Mouse (Mus musculus): ENCODE results near the gene Lipe. TPM values are rescaled to one million over a fixed set of nuclear protein-coding genes. Genes with fewer than 3 reads are reported as not detected.
"Not testable (repeated sequence)": the region's sequence is repeated elsewhere in the genome, so short reads cannot be mapped to it uniquely, and the experiment has no call there.

Lipe gene
- total RNA-seq (2021): 1 to 10 TPM; 5.4 to 6.4 TPM

GRCm38 (mm10) chr7:25398610-25399009 lies at the start of gene Lipe:
Gene Lipe, minus strand, starts transcription at chr7:25398710.
- DNase-seq (ENCODE audit: low spot score in 2 of 2): no peak
- intact Hi-C loops (cut with DNase I): loop anchor here (5.0 kb wide), 1 partner anchor 161 kb away; the partner anchor contains the start of gene Gsk3a

- intact Hi-C loops (cut with DNase I): no loop called here
- DNase-seq (ENCODE audit: low spot score in 2 of 2): no peak
Observed at GRCm38 (mm10) chr7:25440816-25441153, 42.3 kb upstream of the Lipe start.

DNA sequence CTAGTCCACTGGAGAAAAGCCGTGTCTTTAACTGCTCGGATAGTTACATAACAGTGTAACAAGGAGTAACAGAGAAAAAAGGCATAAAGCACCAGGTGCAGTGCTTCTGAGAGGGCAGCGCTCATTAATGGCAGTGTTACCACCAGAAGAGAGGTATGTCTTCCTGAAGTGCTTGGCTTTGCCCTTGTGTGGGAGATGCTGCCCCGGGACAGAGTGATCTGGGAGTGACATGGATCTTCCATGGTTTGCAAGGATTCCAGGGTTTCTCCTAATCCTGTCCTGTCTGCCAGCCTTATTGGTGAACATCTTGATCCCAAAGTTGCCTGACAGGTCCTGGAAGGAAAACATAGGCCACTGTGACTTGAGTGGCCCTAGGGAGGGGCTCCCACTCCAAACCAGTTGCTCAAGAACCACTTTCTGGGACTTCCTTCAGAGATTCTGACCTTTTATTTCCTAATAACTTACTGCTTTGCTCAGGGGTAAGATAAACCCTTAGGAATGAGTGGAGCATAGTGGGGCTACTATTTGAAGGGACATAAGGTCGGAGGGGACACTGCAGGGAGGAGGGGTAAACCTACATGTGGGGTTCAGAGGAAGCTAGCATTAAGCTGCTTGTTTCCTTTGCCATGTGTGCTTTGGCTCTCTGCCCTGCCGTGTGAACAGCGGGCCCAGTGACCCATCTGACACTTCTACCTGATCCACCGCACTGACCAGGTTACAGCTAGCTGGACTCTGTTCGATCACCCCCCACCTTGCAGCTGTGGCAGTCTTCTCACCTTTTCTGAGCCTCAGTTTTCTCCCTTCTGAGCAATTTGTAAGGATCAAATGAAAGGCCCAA lies 41.7 kb upstream of the Lipe start:
- intact Hi-C loops (cut with DNase I): no loop called here
- DNase-seq (ENCODE audit: low spot score in 2 of 2): no peak

GRCm38 (mm10) chr7:25439124-25439822 lies 40.8 kb upstream of the Lipe start:
- intact Hi-C loops (cut with DNase I): no loop called here

DNA sequence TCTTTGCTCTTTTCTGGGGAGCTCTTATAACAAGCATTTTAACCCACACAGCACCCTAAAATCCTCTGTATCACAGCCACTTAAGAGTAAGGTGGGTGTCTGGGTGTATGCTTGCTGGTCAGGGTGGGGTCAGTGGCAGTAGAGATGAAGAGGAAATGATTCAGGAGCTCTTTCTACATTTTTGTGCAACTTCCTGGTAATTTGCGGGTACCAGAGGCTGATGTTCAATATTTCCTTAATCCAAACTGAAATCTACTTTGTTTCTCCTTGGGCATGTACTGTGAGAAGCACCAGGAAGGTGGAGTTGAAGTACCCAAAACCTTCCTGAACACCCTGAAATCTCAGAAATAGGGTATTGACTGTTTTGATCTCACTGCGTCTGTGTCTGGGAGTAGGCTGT lies 38.2 kb upstream of the Lipe start:
- DNase-seq (ENCODE audit: low spot score in 2 of 2): no peak
- intact Hi-C loops (cut with DNase I): no loop called here

More at GRCm38 (mm10) chr7:25439124-25439822, 40.8 kb upstream of the Lipe start:
- DNase-seq (ENCODE audit: low spot score in 2 of 2): no peak

DNA sequence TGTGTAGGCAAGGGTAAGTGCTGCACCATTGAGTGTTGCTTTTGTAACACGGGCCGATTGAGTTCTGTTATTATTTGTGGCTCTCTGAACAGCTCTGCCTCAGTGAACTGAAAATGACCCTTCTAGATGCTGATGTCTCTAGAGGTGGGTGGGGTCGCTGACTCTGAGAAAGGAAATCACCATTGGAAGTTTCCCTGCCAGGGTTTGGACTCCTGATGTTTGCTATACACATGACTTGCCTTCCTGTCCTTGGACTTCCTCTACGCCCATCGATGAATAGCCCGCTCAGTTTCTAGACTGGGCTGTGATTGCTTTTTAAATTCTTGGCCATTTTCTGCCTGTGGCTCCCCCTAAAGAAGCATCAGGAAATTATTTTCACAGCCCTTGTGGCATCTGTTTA lies 37.7 kb upstream of the Lipe start:
- intact Hi-C loops (cut with DNase I): no loop called here
- DNase-seq (ENCODE audit: low spot score in 2 of 2): no peak

DNA sequence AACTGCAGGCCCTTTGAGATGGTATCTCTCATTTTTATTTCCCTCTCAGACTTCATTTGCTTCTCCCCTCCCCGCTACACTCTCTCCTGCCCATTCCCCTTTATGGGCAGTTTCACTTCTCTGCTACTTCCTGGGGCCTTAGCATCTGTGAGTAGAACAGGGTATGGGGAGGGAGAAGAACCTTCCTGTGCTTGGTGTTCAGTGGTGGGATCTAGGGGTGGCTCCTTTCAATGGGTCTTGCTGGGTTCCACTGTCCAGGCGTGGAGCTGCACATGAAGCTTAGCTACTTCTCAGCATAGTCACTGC lies 37.0 kb upstream of the Lipe start:
- intact Hi-C loops (cut with DNase I): no loop called here
- no peak for DNase-seq (ENCODE audit: low spot score in 2 of 2)

GRCm38 (mm10) chr7:25434654-25435545 lies 36.4 kb upstream of the Lipe start:
- DNase-seq (ENCODE audit: low spot score in 2 of 2): no peak
- intact Hi-C loops (cut with DNase I): no loop called here

DNA sequence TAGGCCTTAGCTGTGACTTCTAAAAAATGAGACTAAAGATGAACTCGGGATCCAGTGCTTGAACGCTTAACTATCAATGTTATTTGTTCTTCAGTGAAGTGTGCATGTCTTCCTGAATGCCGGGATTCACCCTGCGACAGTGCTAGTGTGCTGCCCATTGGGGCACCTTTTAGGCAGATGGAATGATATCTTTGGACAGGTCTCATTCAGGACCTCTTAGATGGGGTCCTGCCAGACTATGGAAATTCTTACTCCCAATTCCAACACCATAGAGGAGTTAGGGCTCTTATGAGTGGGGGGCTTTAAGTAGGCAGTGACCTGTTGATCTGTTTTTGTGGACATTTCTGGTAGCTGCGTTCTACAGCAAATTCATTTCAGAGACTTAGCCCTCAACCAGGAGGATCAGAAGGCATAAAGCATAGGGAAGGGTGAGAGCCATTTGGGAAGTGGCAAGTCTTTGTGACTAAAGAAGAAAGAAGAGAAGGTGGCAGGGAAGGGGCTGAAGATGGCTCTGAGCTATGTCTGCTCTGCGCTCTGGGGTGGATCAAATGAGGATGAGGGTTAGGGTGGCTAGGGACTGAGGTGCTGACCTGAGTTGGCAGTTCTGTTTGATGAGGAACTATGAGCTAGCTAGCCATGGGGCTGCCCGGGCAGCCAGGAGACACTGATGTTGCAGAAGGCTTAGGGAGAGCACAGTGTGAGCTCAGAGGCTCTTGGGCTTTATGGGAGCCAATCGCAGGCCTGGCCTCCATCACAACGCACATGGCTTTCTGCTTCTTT lies 35.5 kb upstream of the Lipe start:
- no peak for DNase-seq (ENCODE audit: low spot score in 2 of 2)
- intact Hi-C loops (cut with DNase I): no loop called here

DNA sequence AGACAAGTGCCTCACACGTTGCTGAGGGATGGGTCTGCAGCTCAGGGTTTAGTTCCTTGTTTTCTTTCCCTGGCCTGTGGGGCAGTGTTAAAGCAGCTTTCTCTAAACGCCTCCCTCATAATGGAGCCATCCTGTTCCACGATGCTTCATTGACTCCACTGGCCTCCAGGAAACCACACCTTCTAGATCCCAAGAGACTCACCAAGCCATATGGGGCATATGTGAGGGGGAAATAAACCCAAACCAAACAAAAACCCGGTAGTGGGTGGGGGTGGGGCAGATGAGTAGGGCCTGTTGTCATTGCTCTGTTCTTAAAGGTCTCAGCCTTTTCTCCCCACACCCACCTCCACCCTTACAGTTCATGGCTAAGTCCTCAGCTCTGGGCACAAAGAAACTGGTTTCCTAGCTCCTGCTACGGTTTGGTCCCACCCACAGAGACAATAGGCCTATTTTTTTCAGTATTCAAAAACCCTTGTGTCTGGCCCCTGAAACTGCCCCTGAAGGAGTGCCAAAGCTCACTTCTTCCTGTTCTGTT lies 34.6 kb upstream of the Lipe start:
- DNase-seq (ENCODE audit: low spot score in 2 of 2): peak in 1 of 2 experiments; percentile 12
- intact Hi-C loops (cut with DNase I): no loop called here

DNA sequence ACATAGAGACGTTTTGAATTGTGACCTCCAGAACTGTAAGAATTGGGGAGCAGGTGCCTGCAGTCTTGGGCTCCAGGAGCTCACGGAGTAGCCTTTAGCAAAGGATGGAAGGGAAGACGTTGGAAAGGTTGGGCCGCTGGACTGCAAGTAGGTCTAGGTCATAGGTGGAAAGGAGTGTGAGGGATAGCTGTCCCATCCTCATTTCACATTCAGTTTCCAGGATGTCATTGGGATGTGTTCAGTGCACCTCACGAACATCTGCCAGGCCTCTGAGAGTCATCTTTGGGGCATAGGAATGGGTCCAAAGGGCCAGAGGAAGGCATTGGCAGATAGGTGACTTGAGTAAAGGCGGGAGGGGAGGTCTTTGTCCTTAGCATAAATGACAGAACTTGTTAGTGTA lies 33.9 kb upstream of the Lipe start:
- intact Hi-C loops (cut with DNase I): no loop called here
- no peak for DNase-seq (ENCODE audit: low spot score in 2 of 2)

- DNase-seq (ENCODE audit: low spot score in 2 of 2): no peak
- intact Hi-C loops (cut with DNase I): no loop called here
Observed at GRCm38 (mm10) chr7:25429886-25430784, 31.6 kb upstream of the Lipe start.

GRCm38 (mm10) chr7:25428321-25428720 lies 29.8 kb upstream of the Lipe start:
- DNase-seq (ENCODE audit: low spot score in 2 of 2): no peak
- intact Hi-C loops (cut with DNase I): no loop called here

GRCm38 (mm10) chr7:25427144-25427543 lies 28.6 kb upstream of the Lipe start:
- intact Hi-C loops (cut with DNase I): no loop called here
- DNase-seq (ENCODE audit: low spot score in 2 of 2): no peak

DNA sequence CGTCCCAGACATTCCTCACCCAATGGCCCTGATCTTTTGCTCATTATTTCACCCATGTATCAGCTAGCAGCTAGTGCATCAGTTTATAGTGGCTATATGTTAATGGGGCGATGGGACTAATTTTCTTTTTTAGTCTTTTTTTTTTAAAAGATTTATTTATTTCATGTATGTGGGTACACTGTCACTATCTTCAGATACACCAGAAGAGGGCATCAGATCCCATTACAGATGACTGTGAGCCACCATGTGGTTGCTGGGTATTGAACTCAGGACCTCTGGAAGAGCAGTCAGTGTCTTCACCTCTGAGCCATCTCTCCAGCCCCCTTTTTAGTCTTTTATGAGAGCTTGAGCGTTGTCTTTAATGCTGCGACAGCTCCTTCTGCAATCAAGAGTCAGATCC lies 27.9 kb upstream of the Lipe start:
- intact Hi-C loops (cut with DNase I): not testable (repeated sequence)

DNA sequence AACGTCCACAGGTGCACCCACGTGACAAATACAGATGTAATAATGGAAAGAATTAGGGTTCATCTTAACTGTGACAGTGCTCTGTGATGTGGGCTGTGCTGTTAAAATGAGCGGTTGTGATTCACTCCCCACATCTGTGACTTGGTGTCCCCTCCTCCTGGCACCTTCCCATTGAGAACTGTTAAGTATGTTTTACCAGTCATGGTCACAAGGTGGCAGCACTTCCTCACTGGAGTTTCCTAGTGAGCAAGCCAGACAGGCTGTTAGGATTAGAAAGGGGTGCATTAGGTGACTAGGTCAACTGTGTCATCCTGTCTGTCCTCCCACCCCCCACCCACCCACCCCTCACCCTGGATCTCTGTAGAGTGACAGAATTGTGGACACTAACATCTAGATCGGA lies 25.9 kb upstream of the Lipe start:
- DNase-seq (ENCODE audit: low spot score in 2 of 2): peak; percentile 78 to 88
- intact Hi-C loops (cut with DNase I): loop anchor here (1.0 kb wide), 2 partner anchors 55 to 175 kb away; no protein-coding TSS in a partner anchor

More for the DNA sequence above, 27.9 kb upstream of the Lipe start:
- not testable (repeated sequence) for DNase-seq (ENCODE audit: low spot score in 2 of 2)

- intact Hi-C loops (cut with DNase I): no loop called here
- DNase-seq (ENCODE audit: low spot score in 2 of 2): peak in 1 of 2 experiments; percentile 6
Observed at GRCm38 (mm10) chr7:25422286-25422841, 23.9 kb upstream of the Lipe start.

DNA sequence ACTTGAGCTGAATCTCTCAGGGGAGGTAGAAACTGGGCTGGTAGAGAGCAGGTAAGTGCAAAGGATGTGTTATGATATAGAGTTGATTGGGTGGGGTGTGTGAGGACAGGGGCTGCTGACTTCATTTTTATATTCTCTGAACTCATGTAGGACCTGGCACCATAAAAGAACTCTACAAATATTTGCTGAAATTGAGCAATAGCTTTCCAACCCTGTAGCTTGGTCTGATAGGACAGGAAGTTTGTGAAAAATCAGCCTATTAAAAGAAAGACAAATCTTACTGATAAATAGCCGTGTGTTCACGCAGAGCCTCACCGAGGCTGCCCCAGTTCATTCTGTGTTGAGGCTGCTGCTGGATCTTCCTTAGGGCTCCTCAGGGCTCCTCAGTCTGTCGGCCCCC lies 21.4 kb upstream of the Lipe start:
- intact Hi-C loops (cut with DNase I): no loop called here

More for the DNA sequence above, 21.4 kb upstream of the Lipe start:
- no peak for DNase-seq (ENCODE audit: low spot score in 2 of 2)

Data from left cerebral cortex, postnatal 25 days (tissue).